Mouse (Mus musculus): ENCODE measurements around the gene Nexn.

GRCm38 (mm10) chr3:152288276-152288675, 22.1 kb upstream of the Nexn start:
- no peak for TF ChIP-seq EP300 (optimal IDR thresholded peaks at IDR 0.05)
- no peak for TF ChIP-seq CTCF (IDR thresholded peaks at IDR 0.05; ENCODE audit: low read depth)

Data from stomach, postnatal 0 days (tissue).